Mouse (Mus musculus) heart, adult 2 months (tissue): ENCODE data around the gene Smarcd2.

ENCODE experiments used
- EP300 ChIP-seq: fragments of 200-500 bp; IDR thresholded peaks from 2 replicates; pipeline ENCODE4 v1.6.1; 2011; ENCODE audit warnings: low read depth, low read length, control low read depth; ENCODE audit not compliant: insufficient read depth
- POLR2A ChIP-seq: fragments of 200-500 bp; IDR thresholded peaks from 2 replicates; pipeline ENCODE4 v1.6.1; 2011; ENCODE audit warnings: mild to moderate bottlenecking, low read depth, low read length, control low read depth; ENCODE audit not compliant: insufficient read depth

DNA sequence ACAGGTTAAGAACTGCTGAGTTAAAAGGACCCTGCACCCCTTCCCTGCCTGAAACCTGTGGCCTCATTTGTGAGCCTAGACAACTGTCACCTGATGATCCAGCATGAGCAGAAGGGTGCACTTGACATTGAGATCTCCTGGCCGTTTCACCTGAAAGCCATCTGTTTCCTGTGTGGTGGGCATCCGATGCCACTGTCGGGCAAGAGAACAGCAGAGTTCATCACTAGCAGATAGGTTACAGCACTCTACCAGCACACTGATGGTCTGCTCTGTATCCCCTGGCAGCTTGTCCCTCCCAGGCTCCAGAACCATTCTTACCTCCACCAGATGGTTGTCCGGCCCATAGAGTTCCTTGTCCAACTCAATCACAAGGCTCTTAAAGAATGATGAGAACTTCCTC is 7.2 kb downstream of the Smarcd2 start:
- TF ChIP-seq EP300 (no peak), POLR2A (no peak)
